In genomic region chr5:142395909-142396308, GRCm38 (mm10) we compare ENCODE assay signal across 24 mouse cellular contexts. TPM values are rescaled to one million over a fixed set of nuclear protein-coding genes. Genes with fewer than 3 reads are reported as not detected.
DNase-seq lines count a peak whose midpoint lies in the region; ATAC-seq and TF ChIP-seq lines count a peak whose summit lies in the region.
"Had no signal": no experiment of that assay in that cellular context is flagged by ENCODE, and none has a peak within 500 bp of the region (broad histone marks: within the 10 kb centered on the region; RNA-seq: fewer than 3 reads in every experiment).

No protein-coding gene starts in this region.

- WGBS in embryonic facial prominence, embryonic 11.5 days, result 52% methylated on average over 5 of the region's 5 CpGs
- 44% methylated on average over 5 of the region's 5 CpGs for WGBS in embryonic facial prominence, embryonic 10.5 days
- 31% methylated on average over 5 of the region's 5 CpGs for WGBS in midbrain, embryonic 10.5 days
- 19% methylated on average over 5 of the region's 5 CpGs for WGBS in midbrain, postnatal 0 days
- WGBS in midbrain, embryonic 12.5 days, result 10% methylated on average over 5 of the region's 5 CpGs
- WGBS in lung, adult 2 months, result 71% methylated on average over 5 of the region's 5 CpGs

- peak; percentile 19 for DNase-seq in embryonic facial prominence, embryonic 11.5 days (ENCODE audit: low spot score)
- no peak for DNase-seq in embryonic facial prominence, embryonic 10.5 days (ENCODE audit: low spot score)
- DNase-seq in midbrain, embryonic 10.5 days (ENCODE audit: low spot score), result no peak
- DNase-seq in midbrain, postnatal 0 days (ENCODE audit: low spot score), result no peak
- DNase-seq in lung, adult 2 months, result no peak
- DNase-seq: cerebellum, adult 2 months; cerebellum, postnatal 36 days; gastrocnemius, postnatal 25 days; heart, adult 18-20 months; heart, postnatal 10 days; kidney, adult 18-20 months; kidney, postnatal 4 days; layer of hippocampus, adult 9-11 months; liver; lung, postnatal 4 days; thymus, adult 2 months; thymus, postnatal 4 days had no signal

- no peak for TF ChIP-seq CTCF in midbrain, postnatal 0 days (IDR thresholded peaks at IDR 0.05)
- TF ChIP-seq CTCF in lung, adult 2 months (IDR thresholded peaks at IDR 0.05; ENCODE audit: insufficient read depth, low read length), result no peak

- ATAC-seq in embryonic facial prominence, embryonic 11.5 days (replicated peaks; ENCODE audit: insufficient number of reproducible peaks, low FRiP score, low TSS enrichment, low read depth), result no peak
- no peak for ATAC-seq in midbrain, postnatal 0 days (ENCODE audit: low FRiP score)
- ATAC-seq in midbrain, embryonic 12.5 days (ENCODE audit: low FRiP score, low read depth), result peak; percentile 47; the same call in 1 of the 2 replicates
- no peak for ATAC-seq in activated CD4-positive, CD25-positive, alpha-beta regulatory T cell, adult 4 months
- ATAC-seq: inflammation-experienced regulatory T-cells, adult 6 months had no signal

- no peak overlapping the region for H3K4me3 ChIP-seq in embryonic facial prominence, embryonic 11.5 days (ENCODE audit: low read depth, low read length)
- no peak overlapping the region for H3K4me3 ChIP-seq in embryonic facial prominence, embryonic 10.5 days
- no peak overlapping the region for H3K4me3 ChIP-seq in midbrain, embryonic 10.5 days
- no peak overlapping the region for H3K4me3 ChIP-seq in midbrain, postnatal 0 days (ENCODE audit: low read depth, low read length)
- H3K4me3 ChIP-seq in midbrain, embryonic 12.5 days, result no peak overlapping the region
- H3K4me3 ChIP-seq in lung, adult 2 months (replicated peaks; ENCODE audit: extremely low read depth, low read depth, low read length), result no peak overlapping the region
- H3K4me3 ChIP-seq: heart, embryonic 12.5 days; hindbrain, embryonic 13.5 days; liver, embryonic 15.5 days had no signal

- no peak overlapping the region for H3K4me2 ChIP-seq in embryonic facial prominence, embryonic 11.5 days (ENCODE audit: low read depth, low read length)
- H3K4me2 ChIP-seq in midbrain, postnatal 0 days (ENCODE audit: low read depth, low read length, poor library complexity, severe bottlenecking), result no peak overlapping the region
- H3K4me2 ChIP-seq in midbrain, embryonic 12.5 days (replicated peaks), result 0 out of 2 replicates have a peak overlapping the region, but pooled peaks have one; percentile 14
- H3K4me2 ChIP-seq: heart, embryonic 12.5 days; hindbrain, embryonic 13.5 days; liver, embryonic 15.5 days had no signal

- H3K27ac ChIP-seq in embryonic facial prominence, embryonic 11.5 days (replicated peaks; ENCODE audit: low read depth, low read length), result no peak overlapping the region
- no peak overlapping the region for H3K27ac ChIP-seq in embryonic facial prominence, embryonic 10.5 days (replicated peaks)
- peak overlapping the region; percentile 83 for H3K27ac ChIP-seq in midbrain, embryonic 10.5 days (replicated peaks)
- no peak overlapping the region for H3K27ac ChIP-seq in midbrain, postnatal 0 days (ENCODE audit: low read depth, low read length)
- H3K27ac ChIP-seq in midbrain, embryonic 12.5 days (replicated peaks), result peak overlapping the region; percentile 71
- H3K27ac ChIP-seq: hindbrain, embryonic 13.5 days; liver, embryonic 15.5 days; stomach, postnatal 0 days had no signal

- no peaks in the 10 kb centered on the region for H3K27me3 ChIP-seq in embryonic facial prominence, embryonic 11.5 days (ENCODE audit: control insufficient read depth, insufficient read depth, low read length)
- H3K27me3 ChIP-seq in embryonic facial prominence, embryonic 10.5 days (replicated peaks; ENCODE audit: low read depth, poor library complexity, severe bottlenecking), result no peaks in the 10 kb centered on the region
- no peaks in the 10 kb centered on the region for H3K27me3 ChIP-seq in midbrain, embryonic 10.5 days (ENCODE audit: low read depth, poor library complexity, severe bottlenecking)
- no peaks in the 10 kb centered on the region for H3K27me3 ChIP-seq in midbrain, postnatal 0 days (ENCODE audit: insufficient read depth, low read length)
- H3K27me3 ChIP-seq in midbrain, embryonic 12.5 days, result no peaks in the 10 kb centered on the region
- H3K27me3 ChIP-seq: heart, embryonic 12.5 days; hindbrain, embryonic 13.5 days; liver, embryonic 15.5 days had no signal

- no peaks in the 10 kb centered on the region for H3K36me3 ChIP-seq in embryonic facial prominence, embryonic 11.5 days (replicated peaks; ENCODE audit: control insufficient read depth, insufficient read depth, low read depth, low read length)
- H3K36me3 ChIP-seq in embryonic facial prominence, embryonic 10.5 days (replicated peaks), result no peaks in the 10 kb centered on the region
- no peaks in the 10 kb centered on the region for H3K36me3 ChIP-seq in midbrain, embryonic 10.5 days
- no peaks in the 10 kb centered on the region for H3K36me3 ChIP-seq in midbrain, postnatal 0 days (ENCODE audit: insufficient read depth, low read length)
- H3K36me3 ChIP-seq in midbrain, embryonic 12.5 days, result no peaks in the 10 kb centered on the region
- H3K36me3 ChIP-seq: heart, embryonic 12.5 days; hindbrain, embryonic 13.5 days; liver, embryonic 15.5 days had no signal

- no peak for TF ChIP-seq POLR2A in lung, adult 2 months (IDR thresholded peaks at IDR 0.05; ENCODE audit: borderline replicate concordance, extremely low read depth, low read depth, low read length)

- no peaks in the 10 kb centered on the region; the same call in 1 of the 2 replicates for H3K4me1 ChIP-seq in embryonic facial prominence, embryonic 11.5 days (ENCODE audit: control insufficient read depth, insufficient read depth, low read length)
- H3K4me1 ChIP-seq in embryonic facial prominence, embryonic 10.5 days, result peaks cover 32% of the 10 kb centered on the region
- peaks cover 50% of the 10 kb centered on the region for H3K4me1 ChIP-seq in midbrain, embryonic 10.5 days
- 0 out of 2 replicates have a peak, but pooled peaks cover 7% of the 10 kb centered on the region for H3K4me1 ChIP-seq in midbrain, postnatal 0 days (ENCODE audit: insufficient read depth, low read length)
- peaks cover 45% of the 10 kb centered on the region for H3K4me1 ChIP-seq in midbrain, embryonic 12.5 days
- 0 out of 2 replicates have a peak, but pooled peaks cover 2% of the 10 kb centered on the region for H3K4me1 ChIP-seq in lung, adult 2 months (ENCODE audit: control insufficient read depth, insufficient read depth, low read length)

- H3K9ac ChIP-seq in embryonic facial prominence, embryonic 11.5 days (replicated peaks; ENCODE audit: low read length), result no peak overlapping the region
- no peak overlapping the region for H3K9ac ChIP-seq in midbrain, postnatal 0 days (replicated peaks; ENCODE audit: low read length, poor library complexity, severe bottlenecking)
- H3K9ac ChIP-seq in midbrain, embryonic 12.5 days (replicated peaks), result no peak overlapping the region
- H3K9ac ChIP-seq: heart, embryonic 12.5 days; hindbrain, embryonic 13.5 days; liver, embryonic 15.5 days had no signal

- no peaks in the 10 kb centered on the region for H3K9me3 ChIP-seq in embryonic facial prominence, embryonic 11.5 days (replicated peaks; ENCODE audit: control insufficient read depth, low read length)
- H3K9me3 ChIP-seq in embryonic facial prominence, embryonic 10.5 days, result no peaks in the 10 kb centered on the region
- H3K9me3 ChIP-seq in midbrain, embryonic 10.5 days (replicated peaks), result 0 out of 2 replicates have a peak, but pooled peaks cover 4% of the 10 kb centered on the region
- H3K9me3 ChIP-seq in midbrain, postnatal 0 days (ENCODE audit: low read length), result no peaks in the 10 kb centered on the region
- H3K9me3 ChIP-seq in midbrain, embryonic 12.5 days, result no peaks in the 10 kb centered on the region
- H3K9me3 ChIP-seq: heart, embryonic 12.5 days; hindbrain, embryonic 13.5 days had no signal

RNA-seq across cellular contexts. Expression of gene Foxk1, which starts 5.4 kb away (rescaled TPM):
- polyA plus RNA-seq in embryonic facial prominence, embryonic 11.5 days (2014; fragmentation: Nextera tagmentation; extraction: Ambion mirVana), result 2.9 and 3.4 TPM in 2 replicates
- 4.8 and 5.1 TPM in 2 replicates for polyA plus RNA-seq in embryonic facial prominence, embryonic 10.5 days (2016; fragmentation: Nextera tagmentation; extraction: Ambion mirVana)
- polyA plus RNA-seq in midbrain, embryonic 10.5 days (2016; fragmentation: Nextera tagmentation; extraction: Ambion mirVana), result 3.7 and 5.3 TPM in 2 replicates
- 28.0 and 30.0 TPM in 2 replicates for total RNA-seq in midbrain, postnatal 0 days (2014; rRNA removed)
- polyA plus RNA-seq in midbrain, postnatal 0 days (2015; fragmentation: Nextera tagmentation; extraction: Ambion mirVana), result 4.9 and 7.1 TPM in 2 replicates
- 7.6 and 9.6 TPM in 2 replicates for polyA plus RNA-seq in midbrain, embryonic 12.5 days (2016; fragmentation: Nextera tagmentation; extraction: Ambion mirVana)
- 23.5 and 26.1 TPM in 2 replicates for polyA plus RNA-seq in lung, adult 2 months (2012; rRNA removed)
- 10 to 100 TPM in 1 of 2 experiments, 1 to 10 TPM in 1; 9.4 to 13.3 TPM for polyA plus RNA-seq in activated CD4-positive, CD25-positive, alpha-beta regulatory T cell, adult 4 months (2017; shearing (Covaris generic))

Comparison
In these comparisons a context has a peak if more than half of its experiments do, and no peak if none do; other contexts are left out.
1. H3K27ac ChIP-seq: peak in midbrain, embryonic 10.5 days (single experiment) and midbrain, embryonic 12.5 days (single experiment); none in embryonic facial prominence, embryonic 11.5 days (single experiment), embryonic facial prominence, embryonic 10.5 days (single experiment) and midbrain, postnatal 0 days (single experiment).